Mouse (Mus musculus) ES-E14 (cell line): Measurements from ENCODE around the gene Npr3. TPM values are rescaled to one million over a fixed set of nuclear protein-coding genes. Genes with fewer than 3 reads are reported as not detected.

Source experiments
- DNase-seq: peaks from one replicate; pipeline ENCODE4 v3.0.0-alpha.2; 2013; ENCODE audit warnings: low read depth, low spot score
- H3K27ac ChIP-seq: 2 replicates; pipeline ENCODE4 v1.5.1; 2012; ENCODE audit warnings: low read depth, mild to moderate bottlenecking, low read length, moderate library complexity, mixed read lengths; ENCODE audit not compliant: poor library complexity, insufficient read depth, severe bottlenecking
- H3K36me3 ChIP-seq: 2 replicates; pipeline ENCODE4 v1.6.1; 2012; ENCODE audit warnings: mild to moderate bottlenecking, low read length, moderate library complexity, mixed read lengths; ENCODE audit not compliant: control insufficient read depth, poor library complexity, insufficient read depth, severe bottlenecking
- H3K4me1 ChIP-seq, 2 experiments: fragments of 150-350 bp in 1 of 2; sonication (generic) in 1 of 2; 2 replicates each; pipeline ENCODE4 v1.6.1; 2012; ENCODE audit warnings: low read length in 2 of 2, mild to moderate bottlenecking in 1 of 2, mixed read lengths in 1 of 2; ENCODE audit not compliant: control insufficient read depth in 2 of 2, insufficient read depth in 2 of 2, poor library complexity in 1 of 2
- H3K4me3 ChIP-seq, 2 experiments: fragments of 150-350 bp in 1 of 2; sonication (generic) in 1 of 2; 2 replicates each; pipeline ENCODE4 v1.5.1; 2012; ENCODE audit warnings: low read length in 2 of 2, low read depth in 1 of 2, mild to moderate bottlenecking in 1 of 2, mixed read lengths in 1 of 2; ENCODE audit not compliant: insufficient read depth in 1 of 2, poor library complexity in 1 of 2, severe bottlenecking in 1 of 2
- H3K9ac ChIP-seq: 2 replicates; pipeline ENCODE4 v1.6.1; 2012; ENCODE audit warnings: low read depth, mild to moderate bottlenecking, low read length, mixed read lengths; ENCODE audit not compliant: poor library complexity, insufficient read depth, severe bottlenecking
- H3K9me3 ChIP-seq: fragments of 150-350 bp; sonication (generic); 2 replicates; pipeline ENCODE4 v1.6.1; 2012; ENCODE audit warnings: low read depth, mild to moderate bottlenecking, low read length; ENCODE audit not compliant: control insufficient read depth, insufficient read depth
- CHD2 ChIP-seq: IDR thresholded peaks from 2 replicates; pipeline ENCODE4 v1.6.1; 2014; ENCODE audit warnings: mild to moderate bottlenecking, low read depth, low read length, inconsistent platforms
- HCFC1 ChIP-seq: IDR thresholded peaks from 2 replicates; pipeline ENCODE4 v1.6.1; 2012; ENCODE audit warnings: low read length, inconsistent platforms, borderline replicate concordance; ENCODE audit not compliant: insufficient read depth
- MAFK ChIP-seq: IDR thresholded peaks from 2 replicates; pipeline ENCODE4 v1.6.1; 2014; ENCODE audit warnings: mild to moderate bottlenecking, low read depth, low read length, inconsistent platforms; ENCODE audit not compliant: insufficient read depth
- ZC3H11A ChIP-seq: IDR thresholded peaks from 2 replicates; pipeline ENCODE4 v1.6.1; 2012; ENCODE audit warnings: low read depth, mild to moderate bottlenecking, inconsistent platforms, low read length, borderline replicate concordance
- ZNF384 ChIP-seq: IDR thresholded peaks from 2 replicates; pipeline ENCODE4 v1.6.1; 2012; ENCODE audit warnings: low read depth, low read length, inconsistent platforms
- in situ Hi-C, 2 experiments: fragments of 600-800 bp; cut with MboI; formaldehyde crosslinking; loops; one replicate each; pipeline ENCODE4 v1.15.1; 2025; ENCODE audit warnings: low sequenced_read_pairs in 2 of 2, inconsistent platforms in 1 of 2; ENCODE audit not compliant: unreplicated experiment in 2 of 2
- total RNA-seq: library from RNA; depleted of rRNA; stranded (reverse); fragments of 300-350 nt; gene quantifications from 2 replicates; pipeline ENCODE4 v1.2.3, GENCODE M21; 2012

The Npr3 gene
- total RNA-seq, 1 experiment = 3.4 TPM

DNA sequence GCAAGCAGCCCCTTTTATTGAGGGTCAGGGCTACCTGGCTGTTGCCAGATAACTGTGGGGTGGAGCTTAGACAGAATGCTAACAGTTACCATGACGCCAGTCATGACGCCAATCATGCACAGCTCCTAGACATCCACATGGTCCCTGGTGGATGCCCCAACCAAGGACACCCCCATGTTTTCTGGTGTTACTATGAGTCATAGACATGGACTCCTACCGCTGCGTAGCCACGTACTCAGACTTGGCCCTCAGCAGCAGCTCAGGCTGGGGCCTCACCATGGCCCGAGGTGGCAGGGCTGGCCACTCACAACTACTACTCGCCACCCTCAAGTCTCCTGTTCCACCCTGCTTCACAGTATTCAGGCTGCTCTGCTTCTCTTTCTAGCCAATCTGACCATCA, 44.1 kb upstream of the Npr3 start:
- H3K9ac ChIP-seq = no peak overlapping the region
- in situ Hi-C loops = loop anchor here in 1 of 2 experiments (25.0 kb wide), 2 partner anchors 364 to 539 kb away; no protein-coding TSS in a partner anchor
- no peak overlapping the region for H3K27ac ChIP-seq
- DNase-seq = no peak
- H3K36me3 ChIP-seq = no peaks in the 10 kb centered on the region
- no peaks in the 10 kb centered on the region for H3K9me3 ChIP-seq
- no peak for TF ChIP-seq HCFC1
- no peak for TF ChIP-seq ZNF384
- no peak for TF ChIP-seq CHD2
- no peak for TF ChIP-seq ZC3H11A
- no peak for TF ChIP-seq MAFK
- no peaks in the 10 kb centered on the region for H3K4me1 ChIP-seq
- no peak overlapping the region for H3K4me3 ChIP-seq

DNA sequence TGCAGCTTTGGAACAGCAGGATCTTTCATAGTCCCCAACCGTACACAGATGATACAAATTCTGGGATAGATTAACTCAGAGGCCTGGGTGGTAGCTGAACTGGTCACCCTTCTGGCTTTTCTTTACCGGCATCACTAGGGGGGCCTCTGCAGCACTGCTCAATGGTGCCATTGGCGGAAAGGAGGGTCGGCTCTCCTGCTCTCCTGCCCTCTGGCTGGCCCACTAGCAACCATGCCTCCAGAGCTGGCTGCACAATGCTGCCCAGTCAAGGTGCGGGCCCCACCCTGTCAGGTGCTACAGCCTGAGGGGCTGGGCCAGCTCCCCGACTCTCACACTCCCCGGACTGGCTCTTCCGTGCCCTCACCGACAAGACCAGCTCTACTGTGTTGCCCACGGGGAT, 43.1 kb upstream of the Npr3 start:
- no peak for DNase-seq
- H3K27ac ChIP-seq = no peak overlapping the region
- H3K36me3 ChIP-seq = no peaks in the 10 kb centered on the region
- no peak overlapping the region for H3K4me3 ChIP-seq
- H3K4me1 ChIP-seq = no peaks in the 10 kb centered on the region
- TF ChIP-seq HCFC1 = no peak
- no peak for TF ChIP-seq CHD2
- no peak for TF ChIP-seq ZNF384
- no peak for TF ChIP-seq ZC3H11A
- TF ChIP-seq MAFK = no peak
- no peak overlapping the region for H3K9ac ChIP-seq
- no peaks in the 10 kb centered on the region for H3K9me3 ChIP-seq
- in situ Hi-C loops = loop anchor here in 1 of 2 experiments (25.0 kb wide), 2 partner anchors 363 to 538 kb away; no protein-coding TSS in a partner anchor

DNA sequence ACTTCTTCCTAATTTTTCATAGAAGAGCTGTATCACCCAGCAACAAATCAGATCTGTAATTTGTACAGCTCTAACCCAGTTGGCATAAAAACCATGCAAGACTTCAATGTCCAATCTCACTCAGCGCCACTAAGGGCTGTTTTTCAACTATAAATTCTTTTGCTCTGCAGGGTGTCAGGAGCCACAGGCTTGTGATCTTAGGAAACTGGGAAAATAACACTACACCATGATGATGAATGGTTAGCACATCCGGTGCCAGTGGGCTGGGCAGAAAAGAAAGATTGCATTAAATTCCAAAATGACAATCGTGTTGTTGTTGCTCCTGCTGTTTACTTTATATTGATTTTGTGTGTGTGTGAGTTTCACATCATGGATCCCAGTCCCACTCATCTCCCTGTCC, 42.4 kb upstream of the Npr3 start:
- no peak for TF ChIP-seq CHD2
- no peak for TF ChIP-seq HCFC1
- TF ChIP-seq ZC3H11A = no peak
- TF ChIP-seq ZNF384 = no peak
- TF ChIP-seq MAFK = no peak
- no peak for DNase-seq
- in situ Hi-C loops = no loop called here

DNA sequence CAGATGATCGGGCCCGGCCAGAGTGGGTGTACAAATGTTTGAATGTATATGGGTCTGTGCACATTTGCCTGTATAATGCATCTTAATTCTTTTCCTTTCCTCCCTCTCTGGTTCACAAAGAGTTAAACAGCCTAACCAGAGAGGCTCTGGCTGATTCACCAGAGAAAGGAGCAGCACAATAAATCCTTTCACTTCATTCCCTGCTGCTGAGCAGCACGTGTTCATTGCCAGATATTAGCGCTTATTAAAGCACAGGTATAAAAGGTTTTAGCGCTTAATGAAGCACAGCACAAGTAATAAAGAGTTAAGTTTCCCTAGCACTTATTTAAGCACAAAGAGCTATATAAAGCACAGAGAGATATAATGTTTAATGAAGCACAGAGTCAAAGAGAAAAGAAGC, 33.8 kb upstream of the Npr3 start:
- no peaks in the 10 kb centered on the region for H3K36me3 ChIP-seq
- H3K4me1 ChIP-seq = no peaks in the 10 kb centered on the region
- in situ Hi-C loops = no loop called here
- TF ChIP-seq HCFC1 = no peak
- TF ChIP-seq ZC3H11A = no peak
- no peak for TF ChIP-seq ZNF384
- TF ChIP-seq MAFK = no peak
- no peak for TF ChIP-seq CHD2
- DNase-seq = no peak
- no peak overlapping the region for H3K27ac ChIP-seq
- H3K9ac ChIP-seq = no peak overlapping the region
- H3K9me3 ChIP-seq = no peaks in the 10 kb centered on the region
- no peak overlapping the region for H3K4me3 ChIP-seq

More for the DNA sequence above, 42.4 kb upstream of the Npr3 start:
- no peak overlapping the region for H3K9ac ChIP-seq
- H3K27ac ChIP-seq = no peak overlapping the region
- H3K9me3 ChIP-seq = no peaks in the 10 kb centered on the region
- H3K4me1 ChIP-seq = no peaks in the 10 kb centered on the region
- no peaks in the 10 kb centered on the region for H3K36me3 ChIP-seq
- H3K4me3 ChIP-seq = no peak overlapping the region

DNA sequence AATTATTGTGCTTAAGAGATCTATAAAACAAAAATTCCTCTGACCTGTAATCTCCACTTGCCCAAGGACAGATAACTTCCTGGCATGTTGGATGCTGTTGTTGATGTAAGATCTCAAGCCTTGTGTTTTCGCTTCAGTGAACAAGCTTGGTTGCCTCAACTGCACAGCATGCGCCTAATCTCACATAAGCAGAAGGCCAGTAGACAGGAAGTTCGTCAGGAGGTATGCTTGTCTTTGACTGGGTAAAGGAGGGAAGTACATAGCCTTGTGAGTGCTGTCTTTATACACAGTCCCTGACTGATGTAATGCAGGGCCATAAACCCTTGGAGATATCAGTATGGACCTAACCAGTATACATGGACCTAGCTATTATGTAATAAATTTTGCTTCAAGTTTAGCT, 20.7 kb upstream of the Npr3 start:
- Histone ChIP-seq H3K27ac (no peak overlapping the region), H3K4me3 (no peak overlapping the region), H3K9me3 (no peaks in the 10 kb centered on the region), H3K36me3 (no peaks in the 10 kb centered on the region), H3K4me1 (no peaks in the 10 kb centered on the region), H3K9ac (no peak overlapping the region)
- in situ Hi-C loops = no loop called here
- DNase-seq = no peak
- TF ChIP-seq MAFK (no peak), ZNF384 (no peak), ZC3H11A (no peak), CHD2 (no peak), HCFC1 (no peak)
